8 mouse cellular contexts compared by ENCODE assay signal in genomic region chr7:139894655-139895557, GRCm38 (mm10). TPM values are rescaled to one million over a fixed set of nuclear protein-coding genes. Genes with fewer than 3 reads are reported as not detected.
A peak's percentile ranks its signal among the peaks of the same experiment; 100 is the strongest.
DNase-seq lines count a peak whose midpoint lies in the region; ATAC-seq and TF ChIP-seq lines count a peak whose summit lies in the region.

TSS of gene Kndc1 (plus strand) at chr7:139894696.

- no peaks in the 10 kb centered on the region for H3K36me3 ChIP-seq in testis, adult 2 months (ENCODE audit: control insufficient read depth, insufficient read depth, low read length)
- H3K36me3 ChIP-seq in heart, embryonic 14.5 days (ENCODE audit: control insufficient read depth, insufficient read depth, low read length), result no peaks in the 10 kb centered on the region
- no peaks in the 10 kb centered on the region for H3K36me3 ChIP-seq in midbrain, embryonic 11.5 days (ENCODE audit: control insufficient read depth, insufficient read depth, low read length)

- no peak for DNase-seq in testis, postnatal 14 days (ENCODE audit: low spot score)
- peak; percentile 36 for DNase-seq in embryo, embryonic 10 days (ENCODE audit: low spot score)
- peak; percentile 63 to 72 for DNase-seq in layer of hippocampus, postnatal 25 days (ENCODE audit: extremely low spot score in 1 of 2, low spot score in 1 of 2)
- DNase-seq in midbrain, embryonic 11.5 days (ENCODE audit: low spot score, missing footprints), result peak; percentile 92
- DNase-seq in natural killer cell, adult 2 months (ENCODE audit: low spot score in 2 of 2), result no peak
- DNase-seq in B cell, adult 2 months, result no peak

- TF ChIP-seq POLR2A in testis, adult 2 months (IDR thresholded peaks at IDR 0.05; ENCODE audit: control insufficient read depth, low read depth, low read length), result no peak

- H3K4me1 ChIP-seq in testis, adult 2 months (ENCODE audit: control insufficient read depth, insufficient read depth, low read length), result peaks cover 4% of the 10 kb centered on the region; the same call in 1 of the 2 replicates
- H3K4me1 ChIP-seq in heart, embryonic 14.5 days (ENCODE audit: control insufficient read depth in 2 of 2, insufficient read depth in 2 of 2, low read length in 2 of 2), result peaks cover 2 to 13% of the 10 kb centered on the region in 2 experiments; a peak in 3 of 4 replicates
- H3K4me1 ChIP-seq in midbrain, embryonic 11.5 days (ENCODE audit: control insufficient read depth, insufficient read depth, low read length), result no peaks in the 10 kb centered on the region

- H3K9me3 ChIP-seq in heart, embryonic 14.5 days (ENCODE audit: control insufficient read depth, low read length), result no peaks in the 10 kb centered on the region
- no peaks in the 10 kb centered on the region for H3K9me3 ChIP-seq in midbrain, embryonic 11.5 days (ENCODE audit: control insufficient read depth, low read length)

- H3K27me3 ChIP-seq in testis, adult 2 months (ENCODE audit: control insufficient read depth, insufficient read depth, low read length), result no peaks in the 10 kb centered on the region
- H3K27me3 ChIP-seq in heart, embryonic 14.5 days (ENCODE audit: control insufficient read depth, insufficient read depth, low read length), result peaks cover 47% of the 10 kb centered on the region
- peaks cover 29% of the 10 kb centered on the region for H3K27me3 ChIP-seq in midbrain, embryonic 11.5 days (ENCODE audit: control insufficient read depth, insufficient read depth, low read length)

- 0 out of 2 replicates have a peak, but pooled peaks have one; percentile 32 for ATAC-seq in heart, embryonic 14.5 days (ENCODE audit: insufficient number of reproducible peaks, insufficient read depth, low FRiP score, low read depth)
- ATAC-seq in midbrain, embryonic 11.5 days (ENCODE audit: low FRiP score), result peak; percentile 85

- H3K9ac ChIP-seq in heart, embryonic 14.5 days (ENCODE audit: low read length), result peak within 1 kb of the TSS; percentile 39; the same call in 1 of the 2 replicates
- peak within 1 kb of the TSS; percentile 57 for H3K9ac ChIP-seq in midbrain, embryonic 11.5 days (ENCODE audit: low read length)

- H3K4me3 ChIP-seq in testis, adult 2 months (ENCODE audit: control insufficient read depth, low read depth, low read length), result peak within 1 kb of the TSS; percentile 33; the same call in 1 of the 2 replicates
- peak within 1 kb of the TSS; percentile 42 to 43 for H3K4me3 ChIP-seq in heart, embryonic 14.5 days (ENCODE audit: control insufficient read depth in 1 of 2, insufficient read depth in 1 of 2, low read depth in 1 of 2, low read length in 2 of 2)
- H3K4me3 ChIP-seq in midbrain, embryonic 11.5 days (ENCODE audit: low read depth, low read length), result peak within 1 kb of the TSS; percentile 43

- H3K4me2 ChIP-seq in heart, embryonic 14.5 days (ENCODE audit: low read length), result peak within 1 kb of the TSS; percentile 74
- peak within 1 kb of the TSS; percentile 86 for H3K4me2 ChIP-seq in midbrain, embryonic 11.5 days

- TF ChIP-seq CTCF in testis, adult 2 months (IDR thresholded peaks at IDR 0.05; ENCODE audit: control insufficient read depth, insufficient read depth, insufficient replicate concordance, low read depth, low read length), result no peak

- no peak within 1 kb of the TSS for H3K27ac ChIP-seq in testis, adult 2 months (ENCODE audit: control insufficient read depth, insufficient read depth, low read depth, low read length)
- no peak within 1 kb of the TSS for H3K27ac ChIP-seq in heart, embryonic 14.5 days (replicated peaks in 1 of 2; ENCODE audit: control insufficient read depth in 1 of 2, insufficient read depth in 1 of 2, low read depth in 2 of 2, low read length in 2 of 2)
- no peak within 1 kb of the TSS for H3K27ac ChIP-seq in midbrain, embryonic 11.5 days (ENCODE audit: low read depth, low read length)

- WGBS in heart, embryonic 14.5 days, result 1% methylated on average over 50 of the region's 50 CpGs
- WGBS in midbrain, embryonic 11.5 days, result 2% methylated on average over 47 of the region's 50 CpGs

RNA-seq across cellular contexts. Expression of gene Kndc1, which starts in this region (rescaled TPM):
- polyA plus RNA-seq in testis, adult 2 months (2012; rRNA removed), result 3.6 and 3.9 TPM in 2 replicates
- polyA plus RNA-seq in heart, embryonic 14.5 days (2014; fragmentation: Nextera tagmentation; extraction: Ambion mirVana), result 0.09 and 0.16 TPM in 2 replicates
- total RNA-seq in layer of hippocampus, postnatal 25 days (2021), result 10 to 100 TPM; 90.1 to 95.0 TPM
- polyA plus RNA-seq in midbrain, embryonic 11.5 days (2014; fragmentation: Nextera tagmentation; extraction: Ambion mirVana), result 0.55 and 0.79 TPM in 2 replicates

Comparison
In these comparisons a context has a peak if more than half of its experiments do, and no peak if none do; other contexts are left out.
1. Peak in ATAC-seq, H3K4me3 ChIP-seq, H3K9ac ChIP-seq and H3K4me2 ChIP-seq in heart, embryonic 14.5 days; RNA of the gene not detected or under 1 TPM.
2. Peak in DNase-seq, ATAC-seq, H3K4me3 ChIP-seq, H3K9ac ChIP-seq and H3K4me2 ChIP-seq in midbrain, embryonic 11.5 days; RNA of the gene not detected or under 1 TPM.
3. DNase-seq: peak in embryo, embryonic 10 days (single experiment) and layer of hippocampus, postnatal 25 days (2 of 2); none in testis, postnatal 14 days (single experiment), natural killer cell, adult 2 months (0 of 2) and B cell, adult 2 months (0 of 2).
4. Peak in every context shown above with its lines, with median percentiles within 50 percentile points of each other: H3K4me3 ChIP-seq.